Mouse (Mus musculus) urinary bladder, postnatal 36 days (tissue): ENCODE measurements around the gene Gm5799.
"Not testable (repeated sequence)": the region's sequence is repeated elsewhere in the genome, so short reads cannot be mapped to it uniquely, and the experiment has no call there.

Experiments used
- DNase-seq, 2 experiments: peaks; one replicate each; pipeline ENCODE4 v3.0.0; 2022; ENCODE audit warnings: low spot score in 2 of 2, mixed read lengths in 1 of 2

Gm5799 gene

DNA sequence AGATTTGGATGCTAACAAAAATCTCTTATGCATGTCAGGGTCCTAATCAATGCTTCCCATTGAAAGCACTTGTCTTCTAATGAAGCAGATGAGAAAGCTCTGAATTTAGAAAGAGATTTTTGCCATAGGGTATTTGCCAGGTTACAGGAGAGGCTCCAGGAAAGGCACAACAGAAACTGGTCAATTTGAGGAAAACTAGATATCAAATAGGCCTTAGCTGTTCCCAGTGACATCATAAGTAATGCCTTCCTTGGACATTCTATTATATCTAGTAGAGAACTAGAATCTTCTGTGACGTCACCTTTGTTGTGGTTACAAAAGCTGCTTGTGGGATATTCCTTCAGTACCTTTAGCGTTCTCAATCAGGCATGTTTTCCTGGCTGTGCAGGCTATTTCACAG lies at the start of gene Gm5799:
Gene Gm5799, plus strand, starts transcription at position 301 of the 400 bp plus-strand sequence.
- not testable (repeated sequence) for DNase-seq

- DNase-seq: not testable (repeated sequence)
These were observed 12.0 kb upstream of the Gm5799 start for GRCm38 (mm10) chr14:43531052-43532010.

DNA sequence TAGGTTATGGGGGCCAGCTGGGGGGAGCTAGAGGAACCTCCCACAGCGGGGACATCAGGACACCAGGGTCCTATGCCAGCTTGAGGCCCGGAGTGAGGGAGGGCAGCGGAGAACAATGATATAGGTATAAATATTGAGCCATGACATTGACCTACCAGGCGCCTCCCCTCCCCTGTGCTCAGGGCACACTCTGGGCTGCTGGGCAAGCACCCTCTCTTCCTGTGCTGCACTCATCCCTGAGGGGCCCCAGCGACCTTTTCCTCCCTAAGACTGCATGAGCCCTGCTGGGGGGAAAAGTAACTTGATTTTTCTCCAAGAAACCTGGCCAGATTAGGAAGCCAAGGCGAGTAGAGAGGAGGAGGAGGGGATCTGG lies 11.4 kb upstream of the Gm5799 start:
- not testable (repeated sequence) for DNase-seq

GRCm38 (mm10) chr14:43532387-43532786 lies 11.0 kb upstream of the Gm5799 start:
- DNase-seq: not testable (repeated sequence)

- DNase-seq: not testable (repeated sequence)
These were observed 5.2 kb upstream of the Gm5799 start for GRCm38 (mm10) chr14:43538144-43538543.

- DNase-seq: not testable (repeated sequence)
These were observed 2.9 kb downstream of the Gm5799 start for GRCm38 (mm10) chr14:43546281-43546680.

- not testable (repeated sequence) for DNase-seq
These were observed 8.9 kb downstream of the Gm5799 start for GRCm38 (mm10) chr14:43552271-43552670.

DNA sequence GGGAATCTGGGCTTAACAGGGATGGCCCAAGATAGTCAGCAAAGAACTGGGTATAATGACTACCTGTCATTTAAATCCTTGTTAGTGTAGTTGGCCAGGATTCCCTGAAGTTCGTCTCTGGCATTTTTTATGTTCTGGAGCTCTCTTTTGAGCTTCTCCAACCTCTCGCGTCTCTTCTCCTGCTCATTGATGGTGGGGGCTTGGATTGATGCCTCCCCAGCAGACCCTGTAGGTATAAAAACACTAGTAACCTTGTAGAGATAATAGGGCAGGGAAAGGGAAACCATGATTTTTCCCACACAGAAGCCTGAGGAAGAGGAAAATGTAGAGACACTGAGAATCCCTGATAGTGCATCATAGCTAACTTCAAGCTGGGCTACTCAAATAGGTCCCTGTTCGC lies 34.6 kb downstream of the Gm5799 start:
- not testable (repeated sequence) for DNase-seq

- DNase-seq: not testable (repeated sequence)
These were observed 35.7 kb downstream of the Gm5799 start, which contains the start of gene Gm17654 for GRCm38 (mm10) chr14:43579046-43579445. Gm17654 (minus strand) TSS chr14:43579146.
